Mouse (Mus musculus): ENCODE data around the gene Vmn1r82.

The Vmn1r82 gene

DNA sequence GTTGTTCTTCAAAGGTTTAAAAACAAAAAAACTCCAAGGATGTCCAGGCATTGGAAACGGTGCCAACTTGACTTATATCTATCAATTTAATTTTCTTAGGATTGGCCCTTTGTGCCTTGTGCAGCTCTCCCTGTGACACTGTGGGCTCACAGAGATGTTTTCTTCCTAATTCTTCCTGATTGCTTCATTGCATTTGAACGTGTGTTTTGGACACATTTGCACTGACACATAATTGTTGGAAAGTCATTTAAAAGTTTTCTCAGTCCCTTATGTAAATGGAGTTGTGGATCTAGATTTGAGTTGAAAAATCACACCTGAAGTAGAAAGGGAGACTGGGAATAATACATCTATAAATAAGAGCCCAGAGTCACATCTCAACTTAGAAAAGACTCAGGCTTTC, at the start of gene Vmn1r82:
Gene Vmn1r82 (plus strand): TSS at position 301 of the 400 bp plus-strand sequence.
- DNase-seq (ENCODE audit: low spot score in 2 of 2) = no peak

DNA sequence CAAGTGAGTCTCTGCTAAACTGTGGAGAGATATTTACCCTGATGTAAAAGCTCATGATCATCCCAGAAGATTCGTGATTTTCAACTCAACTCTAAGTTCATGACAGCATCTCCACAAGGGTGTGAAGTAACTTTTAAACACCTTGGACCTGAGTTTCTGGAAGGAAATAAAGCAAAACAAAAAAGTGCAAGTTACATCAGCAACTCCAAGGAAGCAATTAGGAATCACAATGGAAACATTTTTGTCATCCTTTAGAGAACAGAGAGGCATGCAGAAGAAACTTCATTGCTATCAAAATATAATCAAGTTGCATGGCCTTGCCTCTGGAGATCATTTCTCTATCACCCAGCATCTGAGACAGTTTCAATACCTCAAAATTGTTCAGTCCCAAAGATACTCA, 32.1 kb upstream of the Vmn1r82 start, which contains the start of gene Vmn1r81:
Gene Vmn1r81 (minus strand): TSS at position 101 of the 400 bp plus-strand sequence.
- no peak for DNase-seq (ENCODE audit: low spot score in 2 of 2)

DNA sequence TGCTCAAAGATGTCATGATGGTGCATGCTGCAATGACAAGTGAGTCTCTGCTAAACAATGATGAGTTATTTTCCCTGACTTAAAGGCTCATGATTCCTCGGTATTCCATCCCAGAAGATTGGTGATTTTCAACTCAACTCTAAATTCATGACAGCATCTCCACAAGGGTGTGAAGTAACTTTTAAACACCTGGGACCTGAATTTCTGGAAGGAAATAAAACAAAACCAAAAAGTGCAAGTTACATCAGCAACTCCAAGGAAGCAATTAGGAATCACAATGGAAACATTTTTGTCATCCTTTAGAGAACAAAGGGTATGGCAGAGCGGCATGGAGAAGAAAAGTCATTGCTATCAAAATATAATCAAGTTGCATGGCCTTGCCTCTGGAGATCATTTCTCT, 29.2 kb downstream of the Vmn1r82 start, which contains the start of gene Vmn1r83:
Gene Vmn1r83 (minus strand): TSS at position 101 of the 400 bp plus-strand sequence.
- DNase-seq (ENCODE audit: low spot score in 2 of 2) = no peak
